Mouse (Mus musculus) heart, postnatal 0 days (tissue): ENCODE data around the gene Tet1.

Experiments used
- CTCF ChIP-seq: IDR thresholded peaks from 2 replicates; pipeline ENCODE4 v1.5.1; 2016; ENCODE audit warnings: antibody characterized with exemption, control low read depth, low read depth
- EP300 ChIP-seq: IDR thresholded peaks from 2 replicates; pipeline ENCODE4 v1.6.1; 2016; ENCODE audit warnings: antibody characterized with exemption, low read depth

- no peak for TF ChIP-seq CTCF
- TF ChIP-seq EP300, result no peak
Measured at GRCm38 (mm10) chr10:62893356-62893884, 15.4 kb downstream of the Tet1 start.
